Mouse (Mus musculus) MEL-GATA-1-ER (cell line): ENCODE measurements around the gene Cbfa2t3.
"Not testable (repeated sequence)": the region's sequence is repeated elsewhere in the genome, so short reads cannot be mapped to it uniquely, and the experiment has no call there.

Experiments
- DNase-seq: peaks from one replicate; pipeline ENCODE4 v3.0.0-alpha.2; 2012; ENCODE audit warnings: low read depth; ENCODE audit errors: extremely low read depth

Gene Cbfa2t3

DNA sequence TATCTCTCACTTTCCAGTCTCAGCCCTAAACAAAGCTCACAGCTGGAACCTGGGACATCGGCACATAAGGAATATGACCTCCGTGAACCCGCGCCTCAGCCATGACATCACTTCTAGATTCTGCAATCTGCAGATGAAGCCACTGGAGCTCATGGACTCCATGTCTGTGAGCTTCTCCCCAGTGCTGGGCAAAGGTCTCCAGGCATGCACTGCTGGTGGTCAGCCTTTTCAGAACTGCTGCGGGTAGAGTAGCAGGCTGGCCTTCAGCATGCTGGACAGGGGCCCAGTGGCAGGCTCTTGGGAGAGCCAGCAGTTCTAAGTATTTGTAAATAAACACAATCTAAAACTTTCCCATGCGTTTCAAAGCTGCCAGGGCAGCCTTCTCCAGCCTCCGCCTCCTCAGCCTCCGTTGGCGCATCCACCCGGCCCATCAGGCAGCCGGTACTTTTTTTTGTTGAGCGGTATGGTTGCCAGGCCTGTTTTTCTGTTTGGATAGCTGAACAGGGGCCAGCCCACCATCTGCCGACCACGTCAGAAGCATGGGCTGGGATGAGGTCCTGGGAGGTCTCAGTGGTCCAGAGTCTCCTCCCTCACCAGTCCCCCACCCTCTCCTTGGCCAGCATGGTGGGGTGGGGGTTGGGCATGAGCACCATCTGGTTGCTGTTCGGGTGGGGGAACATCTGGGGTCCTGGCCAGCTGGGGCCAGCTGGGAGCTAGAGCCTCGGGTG lies 59.2 kb downstream of the Cbfa2t3 start:
- DNase-seq: no peak

DNA sequence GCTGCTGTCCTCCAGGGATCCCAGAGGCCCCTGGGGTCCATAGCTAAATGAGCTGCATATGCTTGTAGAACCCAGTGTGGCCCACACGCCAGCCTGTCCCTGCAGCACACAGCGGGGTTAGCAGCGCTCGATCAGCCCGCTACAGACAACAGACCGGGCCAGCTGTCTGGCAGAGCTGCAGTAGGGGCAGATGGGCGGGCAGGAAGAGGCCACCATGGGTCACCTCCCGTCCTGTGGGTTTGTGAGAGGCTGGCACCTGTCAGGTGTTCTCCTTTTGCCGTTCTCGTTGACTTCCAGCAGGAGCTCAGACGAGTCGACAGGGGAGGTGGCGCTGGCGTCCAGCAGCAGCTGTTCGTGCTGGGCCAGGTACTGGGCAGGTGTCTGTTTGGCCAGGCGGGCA lies 60.3 kb downstream of the Cbfa2t3 start:
- DNase-seq: no peak

DNA sequence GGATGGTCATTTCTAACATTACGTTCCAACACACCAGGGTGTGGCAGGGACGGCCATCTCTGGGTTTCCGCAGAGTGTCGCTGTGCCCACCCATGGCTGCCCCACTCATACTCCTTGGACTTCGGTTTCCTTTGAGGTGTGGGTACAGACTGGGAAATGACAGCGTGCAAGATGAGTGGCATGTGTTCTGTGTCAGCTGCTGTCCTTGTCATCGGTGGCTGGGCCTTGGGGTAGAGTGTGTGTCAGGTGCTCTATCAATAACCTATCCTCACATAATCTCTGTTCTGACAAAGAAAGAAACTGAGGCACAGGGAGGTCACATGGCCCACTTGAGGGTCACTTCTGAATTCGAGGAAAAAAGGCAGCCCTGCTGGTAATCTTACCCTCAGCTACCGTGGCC lies 61.7 kb downstream of the Cbfa2t3 start:
- no peak for DNase-seq

DNA sequence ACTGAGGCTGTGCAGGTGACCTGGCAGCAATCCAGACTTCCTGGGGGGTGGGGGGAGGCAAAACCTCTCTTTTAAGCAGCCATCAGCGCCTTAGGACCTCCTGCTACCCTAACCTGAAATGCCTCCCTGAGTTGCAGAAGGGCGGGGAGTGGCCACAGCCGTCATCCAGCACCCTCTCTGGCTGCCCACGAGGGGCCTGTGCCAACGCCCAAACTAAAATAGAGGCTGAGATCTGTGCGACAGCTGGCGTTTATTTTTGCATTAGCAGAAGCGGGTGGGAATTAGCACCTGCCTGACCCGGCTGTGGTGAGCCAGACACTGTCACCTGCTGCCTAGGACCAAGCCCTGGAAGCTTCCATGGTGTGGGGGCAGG lies 62.1 kb downstream of the Cbfa2t3 start:
- DNase-seq: no peak

DNA sequence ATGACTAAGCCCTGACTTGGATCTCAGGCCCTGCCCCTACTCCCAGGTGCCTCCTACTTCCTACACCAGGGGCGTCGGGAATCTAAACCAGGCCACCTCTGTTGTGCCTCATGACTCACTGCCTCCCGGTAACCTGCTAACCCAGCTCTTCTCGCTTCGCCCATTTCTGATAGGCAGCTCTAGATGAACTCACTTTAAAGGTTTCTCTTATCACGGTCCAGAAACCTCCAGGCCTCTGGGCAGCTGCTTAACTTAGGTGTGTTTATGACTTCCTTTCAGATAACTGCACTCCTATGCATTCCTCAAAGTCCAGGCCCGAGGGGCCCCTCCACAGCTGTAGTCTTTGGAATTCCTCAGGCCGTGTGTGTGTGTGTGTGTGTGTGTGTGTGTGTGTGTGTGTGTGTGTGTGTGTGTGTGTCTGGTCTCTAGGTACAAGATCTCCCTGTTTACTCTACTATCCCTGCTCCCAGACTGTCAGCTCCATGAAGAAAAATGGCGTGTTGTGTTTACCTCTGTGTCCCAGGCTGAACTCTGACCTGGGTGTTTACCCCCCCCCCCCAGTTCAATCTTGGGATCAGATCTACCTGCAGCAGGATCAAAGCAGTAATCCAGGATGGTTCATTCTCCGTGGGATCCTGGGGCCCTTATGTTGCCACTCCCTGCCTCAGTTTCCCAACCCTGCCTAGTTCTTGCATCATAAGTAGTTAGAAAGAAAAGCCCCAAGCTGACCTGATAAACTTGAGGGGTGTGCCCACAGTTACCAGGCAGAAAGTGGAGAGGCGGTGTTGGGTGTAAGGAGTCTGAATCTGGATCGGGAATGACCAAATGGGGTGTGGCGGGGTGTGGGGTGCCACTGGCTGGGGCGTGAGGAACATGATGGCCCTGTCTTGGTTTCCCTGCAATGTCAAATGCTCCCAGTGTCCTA lies 62.8 kb downstream of the Cbfa2t3 start:
- no peak for DNase-seq

DNA sequence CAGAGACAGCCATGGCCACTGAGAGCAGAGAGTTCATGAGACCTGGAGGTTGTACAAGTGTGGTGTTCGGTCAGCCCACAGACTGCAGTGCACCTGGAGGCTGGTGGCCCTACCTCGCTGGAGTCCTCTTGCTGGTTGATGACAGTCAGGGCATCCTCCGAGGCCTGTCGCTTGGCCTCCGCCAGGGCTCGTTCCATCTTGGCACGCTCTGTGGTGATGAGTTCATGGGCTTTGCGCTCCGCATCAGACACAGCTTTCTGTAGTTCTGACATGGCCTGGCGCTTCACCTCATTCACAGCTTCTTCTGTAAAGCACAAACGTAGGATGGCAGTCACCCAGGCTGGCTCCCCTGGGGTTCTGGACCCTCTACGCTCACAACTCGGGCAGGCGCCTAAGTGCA lies 65.7 kb downstream of the Cbfa2t3 start:
- DNase-seq: no peak

DNA sequence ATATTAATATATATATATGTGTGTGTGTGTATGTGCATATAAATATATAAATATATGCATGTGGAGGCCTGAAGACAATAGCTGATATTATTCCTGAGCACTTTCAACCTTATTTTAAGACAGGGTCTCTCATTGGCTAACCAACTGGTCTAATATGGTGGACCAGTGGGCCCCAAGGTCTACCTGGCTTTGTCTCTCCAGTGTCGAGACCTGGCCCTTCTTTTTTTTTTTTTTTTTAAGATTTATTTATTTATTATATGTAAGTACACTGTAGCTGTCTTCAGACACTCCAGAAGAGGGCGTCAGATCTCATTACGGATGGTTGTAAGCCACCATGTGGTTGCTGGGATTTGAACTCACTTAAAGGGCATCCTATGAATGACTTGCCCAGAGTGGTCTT lies 66.8 kb downstream of the Cbfa2t3 start:
- DNase-seq: not testable (repeated sequence)

DNA sequence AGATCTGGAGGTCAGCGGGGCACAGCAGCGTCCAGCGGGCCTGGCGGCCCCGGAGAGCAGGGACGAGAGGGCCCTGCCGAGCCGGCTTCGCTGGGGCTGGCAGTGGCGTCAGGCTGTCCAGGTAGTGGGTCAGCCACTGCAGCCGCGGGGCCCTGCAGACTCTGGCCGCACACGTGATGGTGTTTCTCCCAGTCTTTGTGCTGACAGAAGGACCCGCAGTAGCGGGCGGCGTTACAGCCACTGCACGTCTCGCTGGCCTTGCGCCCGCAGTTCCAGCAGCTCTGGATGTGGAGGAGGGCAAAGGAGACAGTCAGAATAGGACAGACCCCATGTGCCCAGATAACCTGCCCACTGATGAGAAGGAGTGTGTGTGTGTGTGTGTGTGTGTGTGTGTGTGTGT lies 68.2 kb downstream of the Cbfa2t3 start:
- no peak for DNase-seq

DNA sequence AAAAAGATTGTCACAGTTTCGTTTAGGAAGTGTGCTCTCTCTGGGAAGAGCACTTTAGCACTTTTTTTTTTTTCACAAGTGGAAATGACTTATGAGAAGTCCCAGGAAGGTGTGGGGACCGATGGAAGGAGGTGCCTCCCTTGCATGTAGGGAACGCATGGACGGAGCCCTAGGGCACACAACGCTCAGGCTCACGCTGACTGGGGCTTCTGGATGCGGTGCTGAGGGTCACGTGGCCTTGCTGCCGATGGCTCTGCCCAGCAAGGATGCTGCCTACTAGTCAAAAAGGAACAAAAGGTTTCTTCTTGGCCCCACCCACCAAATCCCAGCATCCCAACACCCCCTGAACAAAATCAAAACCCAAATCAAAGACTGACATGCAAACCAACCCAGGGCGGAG lies 69.5 kb downstream of the Cbfa2t3 start:
- DNase-seq: no peak

DNA sequence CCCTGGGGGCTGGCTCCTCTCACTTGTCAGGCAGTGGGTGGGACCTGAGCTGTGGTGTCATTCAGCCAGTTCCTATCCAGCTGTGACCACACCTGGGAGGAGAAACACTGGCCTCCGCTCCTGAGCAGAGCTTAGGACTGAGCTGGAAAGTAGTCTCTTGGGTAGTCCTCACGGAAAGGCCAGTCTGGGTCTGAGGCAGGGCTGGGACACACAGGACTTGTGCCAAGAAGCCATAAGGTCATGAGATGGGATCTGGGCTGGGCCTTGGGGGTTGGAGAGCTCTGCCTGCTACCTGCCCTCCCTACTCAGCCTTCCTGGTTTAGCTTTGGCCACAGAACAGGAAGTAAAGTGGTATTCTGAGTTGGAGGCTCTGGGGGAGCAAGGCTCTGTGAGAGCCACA lies 72.0 kb downstream of the Cbfa2t3 start:
- DNase-seq: no peak

DNA sequence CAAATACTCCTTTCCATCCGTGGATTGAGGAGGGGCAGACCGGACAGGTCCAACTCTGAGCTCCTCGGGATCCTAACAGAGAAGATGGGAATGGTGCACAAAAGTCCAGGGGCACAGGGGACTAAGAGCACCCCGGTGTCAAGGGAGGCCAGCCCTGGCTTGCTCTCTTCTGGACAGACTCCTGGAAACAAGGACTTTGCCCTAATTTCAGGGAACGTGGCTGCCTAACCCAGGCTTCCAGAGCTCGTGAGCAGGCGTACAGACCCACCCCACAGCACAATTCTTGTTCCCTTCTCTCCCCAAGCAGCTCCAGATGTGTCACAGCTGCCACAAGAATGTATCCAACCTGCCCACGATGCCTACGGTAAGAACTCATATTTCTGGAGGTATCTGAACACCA lies 73.1 kb downstream of the Cbfa2t3 start:
- no peak for DNase-seq

DNA sequence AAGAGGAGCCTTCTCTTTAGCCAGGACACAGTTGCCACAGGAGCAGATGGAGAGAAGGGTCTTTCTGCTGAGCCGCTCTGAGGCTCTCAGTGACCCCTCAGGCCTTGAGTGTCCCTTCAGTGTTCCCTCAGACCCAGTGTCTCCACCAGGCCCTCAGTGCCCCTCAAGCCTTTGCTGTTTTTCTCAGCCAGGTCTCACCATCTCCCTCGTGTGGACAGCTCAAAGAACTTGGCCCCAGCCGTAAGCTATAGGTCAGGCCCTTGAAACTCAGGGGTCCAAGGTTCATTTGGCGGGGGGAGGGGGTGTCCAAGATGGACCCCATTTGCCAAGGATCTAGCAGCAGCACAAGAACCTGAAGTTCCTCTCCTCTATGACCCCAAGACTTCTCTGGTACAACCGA lies 74.3 kb downstream of the Cbfa2t3 start:
- DNase-seq: no peak

DNA sequence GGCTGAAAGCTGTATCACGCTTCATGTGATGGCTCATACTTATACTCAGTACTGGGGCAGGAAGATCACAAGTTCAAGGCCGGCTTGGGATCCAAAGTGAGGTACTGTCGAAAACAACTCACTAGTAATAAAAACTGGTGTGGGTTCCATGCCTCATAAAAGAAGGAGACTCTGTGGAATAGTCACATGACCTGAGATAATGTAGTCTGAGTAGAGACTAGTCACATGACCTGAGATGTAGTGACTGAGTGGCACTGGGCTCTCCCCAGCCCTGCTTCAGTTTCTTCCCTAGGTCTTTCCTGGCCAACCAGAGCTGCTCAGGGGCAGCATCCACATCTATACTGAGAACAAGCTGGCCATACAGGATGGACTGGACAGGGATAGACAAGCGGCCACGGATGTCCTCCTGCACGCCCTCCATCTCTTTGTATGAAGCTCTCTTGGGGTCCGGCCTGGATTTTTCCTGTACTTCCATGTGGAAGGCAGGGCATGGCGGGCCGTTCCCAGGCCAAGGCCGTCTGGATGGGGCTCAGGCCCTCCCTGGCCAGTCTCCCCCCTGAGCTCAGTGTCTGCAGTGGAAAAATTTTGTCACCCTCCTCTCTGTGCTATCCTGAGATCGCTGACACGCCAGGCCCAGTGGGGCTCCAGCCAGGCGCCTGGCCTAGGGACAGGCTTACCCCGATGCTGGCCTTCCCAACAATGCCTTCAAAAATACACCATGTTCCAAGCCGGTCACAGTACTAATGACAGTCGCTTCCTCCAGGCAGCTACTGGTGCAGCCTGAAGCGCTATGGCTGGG lies 74.9 kb downstream of the Cbfa2t3 start:
- DNase-seq: no peak

DNA sequence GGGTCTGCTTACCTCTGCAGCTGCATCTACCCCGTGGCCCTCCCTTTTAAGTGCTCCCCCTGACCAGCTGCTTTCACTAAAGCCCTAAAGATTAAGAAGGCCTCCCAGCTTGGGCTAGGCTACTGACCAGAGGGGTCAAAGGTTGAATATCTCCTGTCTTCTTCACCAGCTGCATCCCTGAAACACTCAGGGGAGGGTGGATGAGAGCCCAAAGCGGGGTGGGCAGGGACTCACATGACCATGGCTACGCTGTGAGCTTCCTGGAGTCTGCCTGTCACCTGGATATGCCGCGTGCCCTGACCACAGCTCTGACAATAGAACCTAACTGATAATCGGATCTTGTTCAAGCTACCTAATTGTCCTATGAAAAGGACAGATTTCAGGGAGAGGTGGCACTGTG lies 76.2 kb downstream of the Cbfa2t3 start, which contains the start of gene Pabpn1l:
Pabpn1l (minus strand) TSS at position 13 of the 400 bp plus-strand sequence.
- no peak for DNase-seq

DNA sequence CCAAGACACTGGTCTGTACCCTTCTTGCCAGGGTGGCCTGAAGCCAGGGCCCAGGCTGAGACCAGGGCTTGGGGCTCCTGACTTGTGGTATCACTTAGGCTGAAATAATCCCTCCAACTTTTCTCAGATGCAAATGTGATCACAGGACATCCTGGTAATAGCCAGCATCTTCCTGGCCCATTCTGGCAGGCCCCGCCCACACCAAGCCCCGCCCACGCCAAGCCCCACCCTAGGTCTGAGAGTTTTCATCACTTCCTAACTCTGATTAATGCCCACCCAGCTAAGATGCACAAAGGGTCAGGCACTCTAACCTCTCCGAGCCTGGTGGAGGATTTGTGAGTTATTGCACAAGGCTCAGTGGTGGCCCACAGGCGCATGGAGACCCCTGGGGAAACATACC lies 78.5 kb downstream of the Cbfa2t3 start:
- DNase-seq: no peak

DNA sequence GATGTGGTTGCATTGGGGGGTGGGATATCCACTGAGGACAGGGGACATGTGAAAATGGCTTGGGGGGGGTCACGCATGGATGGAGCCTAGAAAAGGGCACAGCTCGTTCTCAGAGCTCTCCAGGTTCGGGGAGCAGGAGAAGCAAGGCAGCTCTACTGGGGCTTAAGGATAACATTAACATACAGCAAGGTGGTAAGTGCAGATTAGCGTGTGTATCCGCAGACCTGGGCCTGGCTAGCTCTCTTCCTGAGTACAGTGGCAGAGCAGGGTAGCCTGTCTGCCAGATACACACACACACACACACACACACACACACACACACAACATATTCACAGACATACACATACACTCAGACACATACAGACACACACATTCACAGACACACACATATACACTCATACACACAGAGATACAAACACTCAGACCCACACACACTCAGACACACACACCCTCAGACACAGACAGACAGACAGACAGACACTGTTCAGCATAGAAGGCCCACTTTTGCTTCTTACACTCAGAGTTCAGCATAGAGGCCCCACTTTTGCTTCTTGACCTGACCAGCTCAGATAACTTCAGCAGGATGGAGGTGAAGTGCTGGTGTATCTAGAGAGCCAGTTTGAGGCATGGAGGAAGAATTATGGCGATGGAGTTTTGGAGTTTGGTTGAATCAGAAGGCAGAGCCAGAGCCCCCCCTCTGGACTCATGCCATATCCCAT lies 80.1 kb downstream of the Cbfa2t3 start:
- no peak for DNase-seq

DNA sequence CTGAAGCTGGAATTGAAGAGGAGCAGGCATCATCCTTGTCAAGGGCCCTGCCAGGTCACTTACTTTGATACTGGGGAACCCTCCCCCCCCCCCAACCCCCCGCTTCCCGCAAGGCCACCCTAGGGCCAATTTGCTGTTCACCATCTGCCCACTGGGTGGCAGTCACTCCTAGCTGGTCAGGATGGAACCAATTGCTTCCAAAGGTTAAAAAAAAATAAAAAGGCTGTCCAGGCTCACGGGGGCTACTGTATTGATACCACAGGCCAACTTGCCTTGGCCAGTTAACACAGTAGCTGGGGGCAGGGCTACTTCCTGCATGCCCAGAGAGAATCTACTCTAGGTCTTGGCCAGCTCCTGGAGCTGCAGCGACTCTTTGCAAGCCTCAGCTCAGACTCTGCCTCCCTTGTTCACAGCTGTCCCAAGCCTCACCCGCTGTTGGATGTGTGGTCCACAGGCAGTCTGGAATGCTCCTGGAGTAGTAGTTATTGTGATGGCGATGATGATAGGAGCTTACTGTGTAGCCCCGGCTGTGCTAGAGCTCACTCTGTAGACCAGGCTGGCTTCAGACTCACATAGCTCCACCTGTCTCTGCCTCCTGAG lies 80.9 kb downstream of the Cbfa2t3 start:
- DNase-seq: peak; percentile 45

DNA sequence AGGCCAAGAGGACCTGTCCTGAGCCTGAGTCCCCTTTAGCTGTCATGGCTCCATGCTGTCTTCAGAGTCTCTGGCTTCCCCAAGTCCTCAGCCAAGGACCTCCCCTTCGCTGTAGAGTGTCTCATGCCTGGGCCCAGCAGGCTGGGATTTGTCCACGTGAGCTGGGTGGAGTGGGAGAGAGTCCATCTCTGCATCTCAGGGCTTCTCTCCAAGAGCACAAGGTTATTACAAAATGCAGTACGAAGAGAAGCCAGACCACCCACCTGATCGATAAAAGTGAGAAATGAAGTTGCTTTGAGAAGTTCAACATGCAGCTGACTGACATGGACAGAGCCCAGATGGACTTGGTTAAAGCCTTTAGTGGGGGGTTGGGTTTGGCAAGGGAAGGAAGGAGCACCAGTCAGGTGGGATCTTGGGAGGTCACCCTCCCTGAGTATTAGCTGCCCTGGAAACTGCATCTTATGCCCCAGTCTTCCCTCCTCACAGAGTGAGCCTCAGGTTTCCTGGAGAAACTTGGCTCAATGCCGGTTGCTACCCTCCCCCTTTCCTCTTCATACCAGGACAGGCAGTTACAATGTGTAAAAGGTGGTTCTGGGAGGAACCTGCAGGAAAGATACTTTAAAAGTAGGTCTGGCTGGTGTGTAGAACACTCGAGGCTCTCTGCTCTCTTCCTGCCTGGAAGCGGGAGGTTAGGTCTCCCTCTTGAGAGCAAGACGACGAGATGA lies 82.6 kb downstream of the Cbfa2t3 start:
- no peak for DNase-seq

DNA sequence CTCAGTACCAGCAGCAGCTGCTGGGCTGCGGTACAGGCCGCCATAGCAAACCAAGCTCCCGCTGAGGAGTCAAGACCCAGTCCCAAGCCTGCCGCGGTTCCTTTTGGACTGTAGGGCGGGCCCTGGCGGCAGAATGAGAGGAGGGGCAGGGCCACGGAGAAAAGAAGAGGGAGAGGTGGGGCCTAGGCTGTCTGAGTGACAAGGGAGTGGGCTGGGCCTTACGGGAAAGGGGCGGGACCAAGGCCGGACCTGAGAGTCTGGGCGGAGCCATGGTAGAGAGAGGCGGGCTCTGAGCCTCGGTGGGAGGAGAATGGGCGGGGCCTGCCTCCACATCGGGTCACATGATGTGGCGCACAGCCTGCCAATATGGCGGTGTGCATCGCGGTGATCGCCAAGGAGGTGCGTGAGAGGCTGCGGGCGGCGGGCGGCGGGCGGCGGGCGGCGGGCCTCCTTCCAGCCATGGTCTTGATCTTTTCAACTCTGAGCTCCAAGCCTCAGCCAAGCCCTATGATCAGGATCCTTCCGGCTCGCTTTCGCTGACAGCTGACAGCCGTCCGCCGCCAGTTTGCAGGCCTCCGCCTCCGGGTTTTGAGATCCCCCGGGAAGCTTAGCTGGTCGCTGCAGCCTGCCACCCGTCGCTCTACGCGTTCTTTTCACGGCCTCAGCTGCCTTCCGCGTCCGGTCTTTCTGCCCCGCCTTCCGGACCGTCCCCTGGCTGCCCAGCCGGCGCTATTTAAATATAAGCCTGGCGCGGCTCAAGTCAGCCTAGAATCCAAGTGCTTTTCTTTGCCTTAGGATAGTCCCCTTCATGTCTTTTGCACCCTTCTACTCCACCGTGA lies 87.4 kb downstream of the Cbfa2t3 start, which contains the start of the genes Galns and Trappc2l:
Galns (minus strand) TSS at position 169 of the 839 bp plus-strand sequence.
Trappc2l (plus strand) TSS at position 346 of the 839 bp plus-strand sequence.
- peak; percentile 45 for DNase-seq
